In the genomic region with DNA sequence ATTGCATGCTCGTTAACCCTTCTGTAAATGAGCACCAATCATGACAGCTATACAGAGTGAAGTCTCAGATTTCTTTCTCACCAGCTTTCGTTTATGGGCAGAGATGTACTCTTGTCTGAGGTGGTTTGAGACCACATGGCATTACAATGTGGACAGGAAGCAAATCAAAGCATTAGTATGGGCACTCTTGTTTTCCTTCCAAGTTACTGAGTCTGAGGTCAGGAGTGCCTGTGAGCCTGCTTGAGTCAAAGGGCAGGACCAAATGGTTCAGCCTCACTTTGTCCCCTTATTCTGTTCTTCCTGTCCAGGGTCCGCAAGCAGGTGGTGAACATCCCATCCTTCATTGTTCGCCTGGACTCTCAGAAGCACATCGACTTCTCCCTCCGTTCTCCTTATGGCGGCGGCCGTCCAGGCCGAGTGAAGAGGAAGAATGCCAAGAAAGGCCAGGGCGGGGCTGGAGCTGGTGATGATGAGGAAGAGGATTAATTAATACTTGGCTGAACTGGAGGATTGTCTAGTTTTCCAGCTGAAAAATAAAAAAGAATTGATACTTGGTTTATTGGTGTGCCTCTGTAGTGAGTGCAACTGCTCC, we compare ENCODE assay signal across 8 mouse cellular contexts. TPM values are rescaled to one million over a fixed set of nuclear protein-coding genes. Genes with fewer than 3 reads are reported as not detected.
DNase-seq lines count a peak whose midpoint lies in the region; ATAC-seq and TF ChIP-seq lines count a peak whose summit lies in the region.

No protein-coding gene starts in this region.

- H3K4me3 ChIP-seq in heart, adult 2 months = no peak overlapping the region
- H3K4me3 ChIP-seq in embryonic facial prominence, embryonic 11.5 days (ENCODE audit: low read depth, low read length) = peak overlapping the region; percentile 62
- H3K4me3 ChIP-seq in midbrain, embryonic 16.5 days (ENCODE audit: low read depth, low read length) = peak overlapping the region; percentile 83; the same call in 1 of the 2 replicates

- H3K79me2 ChIP-seq in heart, adult 2 months (replicated peaks; ENCODE audit: control insufficient read depth, insufficient read depth, low read length) = no peaks in the 10 kb centered on the region

- intact Hi-C loops in heart, adult 2 months (cut with DNase I) = loop anchor here (10.0 kb wide), 2 partner anchors 412 to 738 kb away; a partner anchor contains a TSS
- intact Hi-C loops in heart, postnatal 14 days (cut with DNase I) = no loop called here
- intact Hi-C loops in gastrocnemius, postnatal 14 days (cut with DNase I; ENCODE audit: low total_unique reads) = no loop called here
- intact Hi-C loops in left cerebral cortex, postnatal 36 days (cut with DNase I) = no loop called here

- H3K9me3 ChIP-seq in embryonic facial prominence, embryonic 11.5 days (replicated peaks; ENCODE audit: control insufficient read depth, low read length) = no peaks in the 10 kb centered on the region
- H3K9me3 ChIP-seq in midbrain, embryonic 16.5 days (replicated peaks; ENCODE audit: control insufficient read depth, low read length, poor library complexity, severe bottlenecking) = no peaks in the 10 kb centered on the region

- peaks cover 5% of the 10 kb centered on the region for H3K4me1 ChIP-seq in heart, adult 2 months (ENCODE audit: control insufficient read depth, insufficient read depth, low read length)
- H3K4me1 ChIP-seq in embryonic facial prominence, embryonic 11.5 days (ENCODE audit: control insufficient read depth, insufficient read depth, low read length) = peaks cover 4% of the 10 kb centered on the region; the same call in 1 of the 2 replicates
- H3K4me1 ChIP-seq in midbrain, embryonic 16.5 days (ENCODE audit: control insufficient read depth, insufficient read depth, low read length) = peaks cover 25% of the 10 kb centered on the region

- peak in 1 of 2 experiments; percentile 16 for DNase-seq in heart, adult 2 months
- no peak for DNase-seq in heart, postnatal 14 days
- DNase-seq in embryonic facial prominence, embryonic 11.5 days (ENCODE audit: low spot score) = no peak
- DNase-seq in induced T-regulatory cell, adult 2 months (ENCODE audit: low read depth) = peak; percentile 36
- no peak for DNase-seq in gastrocnemius, postnatal 14 days
- DNase-seq in adrenal gland, adult 18-20 months (ENCODE audit: low spot score in 2 of 2) = no peak
- DNase-seq in left cerebral cortex, postnatal 36 days (ENCODE audit: low spot score in 2 of 2) = no peak

- no peak for TF ChIP-seq CTCF in heart, adult 2 months (IDR thresholded peaks at IDR 0.05)

- WGBS in heart, adult 2 months = 39% methylated on average over 11 of the region's 11 CpGs
- WGBS in embryonic facial prominence, embryonic 11.5 days = 62% methylated on average over 11 of the region's 11 CpGs
- 55% methylated on average over 11 of the region's 11 CpGs for WGBS in midbrain, embryonic 16.5 days

- H3K9ac ChIP-seq in heart, adult 2 months (ENCODE audit: low read depth, low read length) = peak overlapping the region; percentile 2; the same call in 1 of the 2 replicates
- peak overlapping the region; percentile 70 for H3K9ac ChIP-seq in embryonic facial prominence, embryonic 11.5 days (replicated peaks; ENCODE audit: low read length)
- peak overlapping the region; percentile 81 for H3K9ac ChIP-seq in midbrain, embryonic 16.5 days (ENCODE audit: low read depth, low read length)

- H3K36me3 ChIP-seq in heart, adult 2 months (ENCODE audit: control insufficient read depth, insufficient read depth, low read length) = peaks cover 19% of the 10 kb centered on the region
- H3K36me3 ChIP-seq in embryonic facial prominence, embryonic 11.5 days (replicated peaks; ENCODE audit: control insufficient read depth, insufficient read depth, low read depth, low read length) = peaks cover 4% of the 10 kb centered on the region; the same call in 1 of the 2 replicates
- H3K36me3 ChIP-seq in midbrain, embryonic 16.5 days (ENCODE audit: control insufficient read depth, insufficient read depth, low read length) = peaks cover 13% of the 10 kb centered on the region

- no peaks in the 10 kb centered on the region for H3K27me3 ChIP-seq in heart, adult 2 months (ENCODE audit: control insufficient read depth, insufficient read depth, low read length)
- H3K27me3 ChIP-seq in embryonic facial prominence, embryonic 11.5 days (ENCODE audit: control insufficient read depth, insufficient read depth, low read length) = no peaks in the 10 kb centered on the region
- H3K27me3 ChIP-seq in midbrain, embryonic 16.5 days (ENCODE audit: control insufficient read depth, insufficient read depth, low read depth, low read length) = no peaks in the 10 kb centered on the region

- peak overlapping the region; percentile 83 for H3K4me2 ChIP-seq in embryonic facial prominence, embryonic 11.5 days (ENCODE audit: low read depth, low read length)
- H3K4me2 ChIP-seq in midbrain, embryonic 16.5 days (ENCODE audit: low read length) = peak overlapping the region; percentile 89

- TF ChIP-seq EP300 in heart, adult 2 months (IDR thresholded peaks at IDR 0.05; ENCODE audit: insufficient read depth, low read depth, low read length) = no peak

- no peak for ATAC-seq in embryonic facial prominence, embryonic 11.5 days (replicated peaks; ENCODE audit: insufficient number of reproducible peaks, low FRiP score, low TSS enrichment, low read depth)
- ATAC-seq in midbrain, embryonic 16.5 days = no peak

- TF ChIP-seq POLR2A in heart, adult 2 months (IDR thresholded peaks at IDR 0.05; ENCODE audit: insufficient read depth, low read depth, low read length) = no peak

- peak overlapping the region; percentile 15 for H3K27ac ChIP-seq in heart, adult 2 months
- no peak overlapping the region; the same call in 1 of the 2 replicates for H3K27ac ChIP-seq in embryonic facial prominence, embryonic 11.5 days (replicated peaks; ENCODE audit: low read depth, low read length)
- no peak overlapping the region for H3K27ac ChIP-seq in midbrain, embryonic 16.5 days (ENCODE audit: low read length)

RNA-seq across cellular contexts. Expression of a gene that starts 2.6 kb away (rescaled TPM):
- 100 to 1,000 TPM; 584 to 688 TPM for total RNA-seq in heart, adult 2 months (2021)
- 761 and 901 TPM in 2 replicates for polyA plus RNA-seq in heart, adult 2 months (2012; rRNA removed)
- 100 to 1,000 TPM; 628 to 698 TPM for total RNA-seq in heart, postnatal 14 days (2021)
- polyA plus RNA-seq in embryonic facial prominence, embryonic 11.5 days (2014; fragmentation: Nextera tagmentation; extraction: Ambion mirVana) = 1,406 and 1,416 TPM in 2 replicates
- 646 and 689 TPM in 2 replicates for polyA plus RNA-seq in midbrain, embryonic 16.5 days (2015; fragmentation: Nextera tagmentation; extraction: Ambion mirVana)
- 100 to 1,000 TPM; 561 to 608 TPM for total RNA-seq in gastrocnemius, postnatal 14 days (2021)
- 100 to 1,000 TPM; 858 to 933 TPM for total RNA-seq in adrenal gland, adult 18-20 months (2021)
- total RNA-seq in left cerebral cortex, postnatal 36 days (2021) = 100 to 1,000 TPM; 312 to 356 TPM

RNA-seq across cellular contexts. Expression of a gene that starts 13.1 kb away (rescaled TPM):
- total RNA-seq in heart, adult 2 months (2021) = 10 to 100 TPM; 19.2 to 19.7 TPM
- polyA plus RNA-seq in heart, adult 2 months (2012; rRNA removed) = 24.9 and 25.0 TPM in 2 replicates
- total RNA-seq in heart, postnatal 14 days (2021) = 10 to 100 TPM; 22.9 to 23.1 TPM
- polyA plus RNA-seq in embryonic facial prominence, embryonic 11.5 days (2014; fragmentation: Nextera tagmentation; extraction: Ambion mirVana) = 27.6 and 28.4 TPM in 2 replicates
- polyA plus RNA-seq in midbrain, embryonic 16.5 days (2015; fragmentation: Nextera tagmentation; extraction: Ambion mirVana) = 102 and 118 TPM in 2 replicates
- total RNA-seq in gastrocnemius, postnatal 14 days (2021) = 10 to 100 TPM; 10.6 to 12.8 TPM
- 10 to 100 TPM; 61.3 to 82.9 TPM for total RNA-seq in adrenal gland, adult 18-20 months (2021)
- 100 to 1,000 TPM; 208 to 211 TPM for total RNA-seq in left cerebral cortex, postnatal 36 days (2021)

RNA-seq across cellular contexts. Expression of a gene that starts 13.8 kb away (rescaled TPM):
- 1 to 10 TPM; 2.2 to 2.4 TPM for total RNA-seq in heart, adult 2 months (2021)
- 5.7 and 6.7 TPM in 2 replicates for polyA plus RNA-seq in heart, adult 2 months (2012; rRNA removed)
- 1 to 10 TPM; 1.1 to 1.4 TPM for total RNA-seq in heart, postnatal 14 days (2021)
- polyA plus RNA-seq in embryonic facial prominence, embryonic 11.5 days (2014; fragmentation: Nextera tagmentation; extraction: Ambion mirVana) = 0.10 and 0.17 TPM in 2 replicates
- 0.23 and 0.31 TPM in 2 replicates for polyA plus RNA-seq in midbrain, embryonic 16.5 days (2015; fragmentation: Nextera tagmentation; extraction: Ambion mirVana)
- total RNA-seq in gastrocnemius, postnatal 14 days (2021) = 1 to 10 TPM; 1.0 to 1.3 TPM
- 1 to 10 TPM; 3.0 to 5.6 TPM for total RNA-seq in adrenal gland, adult 18-20 months (2021)
- under 1 TPM; 0.23 to 0.32 TPM for total RNA-seq in left cerebral cortex, postnatal 36 days (2021)

RNA-seq across cellular contexts. Expression of a gene that starts 13.8 kb away (rescaled TPM):
- total RNA-seq in heart, adult 2 months (2021) = 10 to 100 TPM; 60.0 to 66.6 TPM
- polyA plus RNA-seq in heart, adult 2 months (2012; rRNA removed) = 80.8 and 82.3 TPM in 2 replicates
- total RNA-seq in heart, postnatal 14 days (2021) = 10 to 100 TPM; 68.0 to 85.6 TPM
- polyA plus RNA-seq in embryonic facial prominence, embryonic 11.5 days (2014; fragmentation: Nextera tagmentation; extraction: Ambion mirVana) = 257 and 283 TPM in 2 replicates
- polyA plus RNA-seq in midbrain, embryonic 16.5 days (2015; fragmentation: Nextera tagmentation; extraction: Ambion mirVana) = 262 and 285 TPM in 2 replicates
- 10 to 100 TPM; 37.3 to 40.6 TPM for total RNA-seq in gastrocnemius, postnatal 14 days (2021)
- total RNA-seq in adrenal gland, adult 18-20 months (2021) = 100 to 1,000 TPM in 1 of 2 experiments, 10 to 100 TPM in 1; 87.7 to 105 TPM
- total RNA-seq in left cerebral cortex, postnatal 36 days (2021) = 10 to 100 TPM; 77.3 to 80.0 TPM

RNA-seq across cellular contexts. Expression of a gene that starts 29.1 kb away (rescaled TPM):
- 1 to 10 TPM; 1.4 to 2.1 TPM for total RNA-seq in heart, adult 2 months (2021)
- 3.3 and 4.9 TPM in 2 replicates for polyA plus RNA-seq in heart, adult 2 months (2012; rRNA removed)
- 1 to 10 TPM; 1.1 to 2.0 TPM for total RNA-seq in heart, postnatal 14 days (2021)
- polyA plus RNA-seq in embryonic facial prominence, embryonic 11.5 days (2014; fragmentation: Nextera tagmentation; extraction: Ambion mirVana) = 3.9 and 4.3 TPM in 2 replicates
- polyA plus RNA-seq in midbrain, embryonic 16.5 days (2015; fragmentation: Nextera tagmentation; extraction: Ambion mirVana) = 4.5 and 4.9 TPM in 2 replicates
- under 1 TPM; 0.64 to 0.84 TPM for total RNA-seq in gastrocnemius, postnatal 14 days (2021)
- total RNA-seq in adrenal gland, adult 18-20 months (2021) = 10 to 100 TPM; 11.0 to 12.9 TPM
- total RNA-seq in left cerebral cortex, postnatal 36 days (2021) = 10 to 100 TPM in 1 of 2 experiments, 1 to 10 TPM in 1; 2.4 to 11.0 TPM

Comparison
In these comparisons a context has a peak if more than half of its experiments do, and no peak if none do; other contexts are left out.
1. H3K9ac ChIP-seq: peak in every context shown above with its lines; median percentile 81 in midbrain, embryonic 16.5 days; 70 in embryonic facial prominence, embryonic 11.5 days; 2 in heart, adult 2 months.